Mouse (Mus musculus) brain, embryonic 14.5 days (tissue): ENCODE results near the gene Antxrl. TPM values are rescaled to one million over a fixed set of nuclear protein-coding genes. Genes with fewer than 3 reads are reported as not detected.

Experiments
- DNase-seq: peaks from one replicate; pipeline ENCODE4 v3.0.0-alpha.2; 2011; ENCODE audit warnings: low read depth
- CTCF ChIP-seq: fragments of 200-500 bp; IDR thresholded peaks from 2 replicates; pipeline ENCODE4 v1.5.1; 2012; ENCODE audit warnings: inconsistent platforms, mild to moderate bottlenecking, moderate library complexity, borderline replicate concordance; ENCODE audit not compliant: insufficient read depth, insufficient read length; ENCODE audit errors: extremely low read depth
- POLR2A ChIP-seq: fragments of 200-500 bp; IDR thresholded peaks from 2 replicates; pipeline ENCODE4 v1.6.1; 2012; ENCODE audit warnings: mild to moderate bottlenecking, inconsistent platforms, borderline replicate concordance; ENCODE audit not compliant: poor library complexity, insufficient read depth, insufficient read length, severe bottlenecking; ENCODE audit errors: extremely low read depth
- polyA plus RNA-seq: library from polyadenylated mRNA; depleted of rRNA; stranded (reverse); fragments of >200 nt; gene quantifications from 2 replicates; pipeline ENCODE4 v1.2.3, GENCODE M21; 2012; rRNA removed

The Antxrl gene
- polyA plus RNA-seq, 1 experiment, result not detected

- TF ChIP-seq POLR2A, result no peak
- peak; percentile 54; the same call in 1 of the 2 replicates for TF ChIP-seq CTCF
- DNase-seq, result peak; percentile 4
These were observed 54.0 kb downstream of the Antxrl start for GRCm38 (mm10) chr14:34106389-34107062.

- no peak for DNase-seq
- TF ChIP-seq CTCF (no peak), POLR2A (no peak)
These were observed 55.1 kb downstream of the Antxrl start for GRCm38 (mm10) chr14:34107594-34107993.

- TF ChIP-seq POLR2A (no peak), CTCF (no peak)
- DNase-seq, result no peak
These were observed 61.8 kb downstream of the Antxrl start for GRCm38 (mm10) chr14:34114311-34114710.

GRCm38 (mm10) chr14:34119046-34119723, 66.7 kb downstream of the Antxrl start:
- TF ChIP-seq POLR2A, result no peak
- TF ChIP-seq CTCF, result no peak
- DNase-seq, result no peak

GRCm38 (mm10) chr14:34120016-34120910, 67.8 kb downstream of the Antxrl start:
- DNase-seq, result no peak
- no peak for TF ChIP-seq CTCF
- no peak for TF ChIP-seq POLR2A

- TF ChIP-seq CTCF (no peak), POLR2A (no peak)
- DNase-seq, result no peak
These were observed 68.4 kb downstream of the Antxrl start for GRCm38 (mm10) chr14:34120923-34121351.

GRCm38 (mm10) chr14:34121691-34122090, 69.2 kb downstream of the Antxrl start:
- no peak for TF ChIP-seq POLR2A
- no peak for TF ChIP-seq CTCF
- no peak for DNase-seq

Other genes starting within 250 kb of the Antxrl start
- gene Gdf10, start 129.1 kb upstream of the Antxrl start, polyA plus RNA-seq, result 3.1 and 4.5 TPM in 2 replicates
- gene Gdf2, start 111.7 kb upstream of the Antxrl start, polyA plus RNA-seq, result not detected in 2 replicates
- gene Rbp3, start 98.7 kb upstream of the Antxrl start, polyA plus RNA-seq, result 0.01 TPM in 1 of 2 replicates, not detected in the other
- 0.52 and 1.1 TPM in 2 replicates for gene Zfp488, start 73.9 kb upstream of the Antxrl start, polyA plus RNA-seq
- not detected in 2 replicates for gene Gm30083, start 37.5 kb upstream of the Antxrl start, polyA plus RNA-seq
- not detected in 2 replicates for gene Gm5460, start 35.9 kb upstream of the Antxrl start, polyA plus RNA-seq
- 0.46 and 1.1 TPM in 2 replicates for gene Anxa8, start 33.3 kb downstream of the Antxrl start, polyA plus RNA-seq
- not detected in 2 replicates for gene A630023A22Rik, start 50.0 kb downstream of the Antxrl start, polyA plus RNA-seq
- gene Npy4r, start 99.8 kb downstream of the Antxrl start, polyA plus RNA-seq, result 0.09 and 0.11 TPM in 2 replicates
- gene Gprin2, start 148.9 kb downstream of the Antxrl start, polyA plus RNA-seq, result 6.4 and 11.9 TPM in 2 replicates
- 0.86 and 1.2 TPM in 2 replicates for gene Syt15, start 166.9 kb downstream of the Antxrl start, polyA plus RNA-seq